ENCODE assay signal across 20 mouse cellular contexts in the genomic region with DNA sequence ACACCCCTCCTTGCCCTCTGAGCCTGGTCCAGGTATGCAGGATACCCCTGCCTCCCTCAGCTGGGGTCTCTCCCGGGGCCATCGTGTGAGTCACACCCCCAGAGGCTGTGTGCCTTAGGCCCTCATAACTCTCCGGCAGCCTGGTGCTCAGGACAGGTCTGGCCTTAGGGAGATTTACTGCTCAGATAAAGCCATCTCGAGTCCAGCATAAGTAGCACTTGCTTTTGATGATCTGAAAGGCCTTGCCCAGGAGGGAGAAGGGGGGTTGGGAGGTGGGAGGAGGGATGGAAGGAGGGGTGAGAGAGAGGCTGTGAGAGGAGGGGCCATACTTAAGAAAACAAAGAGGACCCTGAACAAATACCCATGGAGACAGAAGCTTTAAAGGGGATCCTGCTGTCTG.
DNase-seq lines count a peak whose midpoint lies in the region; ATAC-seq lines count a peak whose summit lies in the region.
"Had no signal": no experiment of that assay in that cellular context is flagged by ENCODE, and none has a peak within 500 bp of the region (broad histone marks: within the 10 kb centered on the region; RNA-seq: fewer than 3 reads in every experiment).

No protein-coding gene starts in this region.

- 0 out of 2 replicates have a peak, but pooled peaks have one; percentile 12 for ATAC-seq in hindbrain, embryonic 16.5 days
- no peak for ATAC-seq in hindbrain, embryonic 13.5 days (ENCODE audit: low FRiP score)
- ATAC-seq in neural tube, embryonic 13.5 days (ENCODE audit: low read depth) = 0 out of 2 replicates have a peak, but pooled peaks have one; percentile 51
- no peak for ATAC-seq in megakaryocyte-erythroid progenitor cell, adult 5-6 weeks (replicated peaks; ENCODE audit: low FRiP score, low TSS enrichment, poor library complexity, severe bottlenecking)
- ATAC-seq: intestine, embryonic 16.5 days had no signal

- 30% methylated on average over 4 of the region's 4 CpGs for WGBS in hindbrain, embryonic 16.5 days
- WGBS in hindbrain, embryonic 13.5 days = 35% methylated on average over 4 of the region's 4 CpGs
- WGBS in neural tube, embryonic 13.5 days = 10% methylated on average over 4 of the region's 4 CpGs

- DNase-seq in adrenal gland, postnatal 14 days = peak; percentile 54
- DNase-seq in embryo, embryonic 10.5 days (ENCODE audit: low spot score) = peak; percentile 15
- no peak for DNase-seq in heart, postnatal 36 days
- DNase-seq: cerebellum, adult 8-10 months; gastrocnemius, postnatal 10 days; heart, adult 2 months; liver, embryonic 13.5 days; lung, embryonic 14.5 days; lung, postnatal 36 days; retina, postnatal 1 day had no signal

- no peaks in the 10 kb centered on the region for H3K9me3 ChIP-seq in hindbrain, embryonic 16.5 days (ENCODE audit: control insufficient read depth, low read length)
- no peaks in the 10 kb centered on the region for H3K9me3 ChIP-seq in hindbrain, embryonic 13.5 days
- H3K9me3 ChIP-seq in neural tube, embryonic 13.5 days = no peaks in the 10 kb centered on the region
- H3K9me3 ChIP-seq: liver, embryonic 13.5 days had no signal

- H3K27me3 ChIP-seq in hindbrain, embryonic 16.5 days (replicated peaks; ENCODE audit: control insufficient read depth, insufficient read depth, low read length) = no peaks in the 10 kb centered on the region
- no peaks in the 10 kb centered on the region for H3K27me3 ChIP-seq in hindbrain, embryonic 13.5 days
- H3K27me3 ChIP-seq in neural tube, embryonic 13.5 days = no peaks in the 10 kb centered on the region
- H3K27me3 ChIP-seq: liver, embryonic 13.5 days; midbrain, embryonic 12.5 days had no signal

- no peaks in the 10 kb centered on the region for H3K4me1 ChIP-seq in hindbrain, embryonic 16.5 days (ENCODE audit: control insufficient read depth, insufficient read depth, low read depth, low read length)
- 0 out of 2 replicates have a peak, but pooled peaks cover 11% of the 10 kb centered on the region for H3K4me1 ChIP-seq in hindbrain, embryonic 13.5 days (replicated peaks)
- peaks cover 6% of the 10 kb centered on the region; the same call in 1 of the 2 replicates for H3K4me1 ChIP-seq in neural tube, embryonic 13.5 days (replicated peaks)
- H3K4me1 ChIP-seq: limb, embryonic 12.5 days; liver, embryonic 13.5 days had no signal

- no peak overlapping the region for H3K4me2 ChIP-seq in hindbrain, embryonic 16.5 days (ENCODE audit: low read length)
- H3K4me2 ChIP-seq in hindbrain, embryonic 13.5 days = no peak overlapping the region
- H3K4me2 ChIP-seq in neural tube, embryonic 13.5 days = no peak overlapping the region
- H3K4me2 ChIP-seq: forebrain, embryonic 12.5 days; hindbrain, embryonic 14.5 days; limb, embryonic 12.5 days; liver, embryonic 13.5 days; lung, embryonic 14.5 days; midbrain, embryonic 12.5 days had no signal

- H3K9ac ChIP-seq in hindbrain, embryonic 16.5 days (ENCODE audit: low read depth, low read length) = no peak overlapping the region
- no peak overlapping the region for H3K9ac ChIP-seq in hindbrain, embryonic 13.5 days
- no peak overlapping the region for H3K9ac ChIP-seq in neural tube, embryonic 13.5 days
- H3K9ac ChIP-seq: forebrain, embryonic 12.5 days; hindbrain, embryonic 14.5 days; limb, embryonic 12.5 days; liver, embryonic 13.5 days; lung, embryonic 14.5 days; midbrain, embryonic 12.5 days had no signal

- intact Hi-C loops in heart, postnatal 36 days (cut with DNase I) = no loop called here

- no peaks in the 10 kb centered on the region for H3K36me3 ChIP-seq in hindbrain, embryonic 16.5 days (ENCODE audit: control insufficient read depth, insufficient read depth, low read length)
- no peaks in the 10 kb centered on the region for H3K36me3 ChIP-seq in hindbrain, embryonic 13.5 days
- H3K36me3 ChIP-seq in neural tube, embryonic 13.5 days = no peaks in the 10 kb centered on the region
- H3K36me3 ChIP-seq: forebrain, embryonic 12.5 days; limb, embryonic 12.5 days; liver, embryonic 13.5 days; midbrain, embryonic 12.5 days had no signal

- no peak overlapping the region for H3K4me3 ChIP-seq in hindbrain, embryonic 16.5 days (ENCODE audit: low read length)
- H3K4me3 ChIP-seq in hindbrain, embryonic 13.5 days = no peak overlapping the region
- H3K4me3 ChIP-seq in neural tube, embryonic 13.5 days = no peak overlapping the region
- H3K4me3 ChIP-seq: forebrain, embryonic 12.5 days; heart, adult 2 months; limb, embryonic 12.5 days; liver, embryonic 13.5 days; midbrain, embryonic 12.5 days had no signal

- H3K27ac ChIP-seq in hindbrain, embryonic 16.5 days (ENCODE audit: low read depth, low read length) = no peak overlapping the region
- no peak overlapping the region for H3K27ac ChIP-seq in hindbrain, embryonic 13.5 days
- no peak overlapping the region for H3K27ac ChIP-seq in neural tube, embryonic 13.5 days (replicated peaks)
- H3K27ac ChIP-seq: forebrain, embryonic 12.5 days; heart, adult 2 months; hindbrain, embryonic 14.5 days; limb, embryonic 12.5 days; liver, embryonic 13.5 days; midbrain, embryonic 12.5 days; stomach, postnatal 0 days had no signal

Comparison
In these comparisons a context has a peak if more than half of its experiments do, and no peak if none do; other contexts are left out.
1. ATAC-seq: peak in hindbrain, embryonic 16.5 days (single experiment) and neural tube, embryonic 13.5 days (single experiment); none in hindbrain, embryonic 13.5 days (single experiment) and megakaryocyte-erythroid progenitor cell, adult 5-6 weeks (single experiment).
2. DNase-seq: peak in adrenal gland, postnatal 14 days (single experiment) and embryo, embryonic 10.5 days (single experiment); none in heart, postnatal 36 days (0 of 2).